8 mouse cellular contexts compared by ENCODE assay signal in genomic region chr9:58009015-58009362, GRCm38 (mm10). TPM values are rescaled to one million over a fixed set of nuclear protein-coding genes. Genes with fewer than 3 reads are reported as not detected.
DNase-seq lines count a peak whose midpoint lies in the region; ATAC-seq lines count a peak whose summit lies in the region.

No protein-coding gene starts in this region.

- H3K9ac ChIP-seq in kidney, embryonic 14.5 days (ENCODE audit: low read depth, low read length): no peak overlapping the region
- peak overlapping the region; percentile 33 for H3K9ac ChIP-seq in hindbrain, embryonic 16.5 days (ENCODE audit: low read depth, low read length)
- H3K9ac ChIP-seq in midbrain, embryonic 11.5 days (ENCODE audit: low read length): peak overlapping the region; percentile 70

- no peaks in the 10 kb centered on the region for H3K27me3 ChIP-seq in kidney, embryonic 14.5 days (ENCODE audit: control insufficient read depth, insufficient read depth, low read length)
- no peaks in the 10 kb centered on the region for H3K27me3 ChIP-seq in hindbrain, embryonic 16.5 days (replicated peaks; ENCODE audit: control insufficient read depth, insufficient read depth, low read length)
- H3K27me3 ChIP-seq in midbrain, embryonic 11.5 days (ENCODE audit: control insufficient read depth, insufficient read depth, low read length): no peaks in the 10 kb centered on the region

- no peak overlapping the region for H3K4me3 ChIP-seq in kidney, embryonic 14.5 days (ENCODE audit: low read length)
- H3K4me3 ChIP-seq in hindbrain, embryonic 16.5 days (ENCODE audit: low read length): peak overlapping the region; percentile 14; the same call in 1 of the 2 replicates
- H3K4me3 ChIP-seq in midbrain, embryonic 11.5 days (ENCODE audit: low read depth, low read length): peak overlapping the region; percentile 10; the same call in 1 of the 2 replicates

- H3K36me3 ChIP-seq in kidney, embryonic 14.5 days (ENCODE audit: control insufficient read depth, insufficient read depth, low read length): no peaks in the 10 kb centered on the region
- no peaks in the 10 kb centered on the region for H3K36me3 ChIP-seq in hindbrain, embryonic 16.5 days (ENCODE audit: control insufficient read depth, insufficient read depth, low read length)
- H3K36me3 ChIP-seq in midbrain, embryonic 11.5 days (ENCODE audit: control insufficient read depth, insufficient read depth, low read length): no peaks in the 10 kb centered on the region

- peaks cover 22% of the 10 kb centered on the region for H3K4me1 ChIP-seq in kidney, embryonic 14.5 days (ENCODE audit: control insufficient read depth, insufficient read depth, low read length)
- H3K4me1 ChIP-seq in hindbrain, embryonic 16.5 days (ENCODE audit: control insufficient read depth, insufficient read depth, low read depth, low read length): peaks cover 7% of the 10 kb centered on the region
- peaks cover 12% of the 10 kb centered on the region for H3K4me1 ChIP-seq in midbrain, embryonic 11.5 days (ENCODE audit: control insufficient read depth, insufficient read depth, low read length)

- H3K4me2 ChIP-seq in kidney, embryonic 14.5 days (replicated peaks; ENCODE audit: low read depth, low read length): peak overlapping the region; percentile 10; the same call in 1 of the 2 replicates
- peak overlapping the region; percentile 42 for H3K4me2 ChIP-seq in hindbrain, embryonic 16.5 days (ENCODE audit: low read length)
- H3K4me2 ChIP-seq in midbrain, embryonic 11.5 days: peak overlapping the region; percentile 43

- no peaks in the 10 kb centered on the region for H3K9me3 ChIP-seq in kidney, embryonic 14.5 days (ENCODE audit: control insufficient read depth, low read length)
- no peaks in the 10 kb centered on the region for H3K9me3 ChIP-seq in hindbrain, embryonic 16.5 days (ENCODE audit: control insufficient read depth, low read length)
- H3K9me3 ChIP-seq in midbrain, embryonic 11.5 days (ENCODE audit: control insufficient read depth, low read length): no peaks in the 10 kb centered on the region

- DNase-seq in kidney, adult 8-10 months: no peak
- peak; percentile 86 for DNase-seq in adrenal gland, postnatal 10 days
- peak; percentile 57 to 61 for DNase-seq in gastrocnemius, adult 8-10 months (ENCODE audit: low spot score in 2 of 2)
- peak; percentile 97 for DNase-seq in midbrain, embryonic 11.5 days (ENCODE audit: low spot score, missing footprints)
- DNase-seq in urinary bladder, postnatal 25 days (ENCODE audit: low spot score): no peak
- no peak for DNase-seq in left cerebral cortex, postnatal 10 days (ENCODE audit: extremely low spot score in 1 of 2, low spot score in 2 of 2)

- intact Hi-C loops in left cerebral cortex, postnatal 10 days (cut with DNase I): no loop called here

- 5% methylated on average over 6 of the region's 6 CpGs for WGBS in kidney, embryonic 14.5 days
- WGBS in hindbrain, embryonic 16.5 days: 2% methylated on average over 6 of the region's 6 CpGs
- 4% methylated on average over 6 of the region's 6 CpGs for WGBS in midbrain, embryonic 11.5 days

- ATAC-seq in kidney, embryonic 14.5 days (ENCODE audit: low FRiP score, low TSS enrichment): peak; percentile 80
- peak; percentile 87 for ATAC-seq in hindbrain, embryonic 16.5 days
- peak; percentile 96 for ATAC-seq in midbrain, embryonic 11.5 days (ENCODE audit: low FRiP score)

- no peak overlapping the region for H3K27ac ChIP-seq in kidney, embryonic 14.5 days (ENCODE audit: low read depth, low read length)
- H3K27ac ChIP-seq in hindbrain, embryonic 16.5 days (ENCODE audit: low read depth, low read length): peak overlapping the region; percentile 76
- H3K27ac ChIP-seq in midbrain, embryonic 11.5 days (ENCODE audit: low read depth, low read length): peak overlapping the region; percentile 91

RNA-seq across cellular contexts. Expression of gene Cyp11a1, which starts 2.8 kb away (rescaled TPM):
- 0.47 and 0.87 TPM in 2 replicates for polyA plus RNA-seq in kidney, embryonic 14.5 days (2014; fragmentation: Nextera tagmentation; extraction: Ambion mirVana)
- total RNA-seq in adrenal gland, postnatal 10 days (2021): 1,000 to 10,000 TPM; 1,564 to 1,873 TPM
- total RNA-seq in gastrocnemius, adult 8-10 months (2022): 1 to 10 TPM in 1 of 4 experiments, under 1 TPM in 1, not detected in 2; 0.27 to 1.3 TPM
- 1.7 and 2.4 TPM in 2 replicates for polyA plus RNA-seq in hindbrain, embryonic 16.5 days (2015; fragmentation: Nextera tagmentation; extraction: Ambion mirVana)
- 0.12 TPM in 1 of 2 replicates, not detected in the other for polyA plus RNA-seq in midbrain, embryonic 11.5 days (2014; fragmentation: Nextera tagmentation; extraction: Ambion mirVana)
- 1 to 10 TPM; 2.4 to 3.4 TPM for total RNA-seq in left cerebral cortex, postnatal 10 days (2021)

RNA-seq across cellular contexts. Expression of gene Stra6, which starts 54.6 kb away (rescaled TPM):
- polyA plus RNA-seq in kidney, embryonic 14.5 days (2014; fragmentation: Nextera tagmentation; extraction: Ambion mirVana): 25.7 and 39.2 TPM in 2 replicates
- total RNA-seq in adrenal gland, postnatal 10 days (2021): 1 to 10 TPM; 1.1 to 1.3 TPM
- total RNA-seq in gastrocnemius, adult 8-10 months (2022): under 1 TPM in 3 of 4 experiments, not detected in 1; 0.10 to 0.43 (median 0.19) TPM
- 11.6 and 16.4 TPM in 2 replicates for polyA plus RNA-seq in hindbrain, embryonic 16.5 days (2015; fragmentation: Nextera tagmentation; extraction: Ambion mirVana)
- polyA plus RNA-seq in midbrain, embryonic 11.5 days (2014; fragmentation: Nextera tagmentation; extraction: Ambion mirVana): 7.3 and 9.7 TPM in 2 replicates
- 10 to 100 TPM in 1 of 2 experiments, 1 to 10 TPM in 1; 10.0 to 10.9 TPM for total RNA-seq in left cerebral cortex, postnatal 10 days (2021)

Comparison
In these comparisons a context has a peak if more than half of its experiments do, and no peak if none do; other contexts are left out.
1. DNase-seq: peak in adrenal gland, postnatal 10 days (single experiment), gastrocnemius, adult 8-10 months (2 of 2) and midbrain, embryonic 11.5 days (single experiment); none in kidney, adult 8-10 months (0 of 2), urinary bladder, postnatal 25 days (single experiment) and left cerebral cortex, postnatal 10 days (0 of 2).
2. RNA of gene Cyp11a1, which starts 2.8 kb away (total RNA-seq): 1,564 to 1,873 TPM in adrenal gland, postnatal 10 days; 2.4 to 3.4 TPM in left cerebral cortex, postnatal 10 days and 0.27 to 1.3 TPM in gastrocnemius, adult 8-10 months; every median in the first group is over 100 times any median in the second.
3. RNA of gene Stra6, which starts 54.6 kb away (total RNA-seq): 10.0 to 10.9 TPM in left cerebral cortex, postnatal 10 days; 1.1 to 1.3 TPM in adrenal gland, postnatal 10 days and 0.10 to 0.43 TPM in gastrocnemius, adult 8-10 months; every median in the first group is over 4 times any median in the second.
4. Peak in every context shown above with its lines, with median percentiles within 50 percentile points of each other: ATAC-seq and H3K4me2 ChIP-seq.